Mouse (Mus musculus): ENCODE data around the gene Baz2b.

The Baz2b gene

DNA sequence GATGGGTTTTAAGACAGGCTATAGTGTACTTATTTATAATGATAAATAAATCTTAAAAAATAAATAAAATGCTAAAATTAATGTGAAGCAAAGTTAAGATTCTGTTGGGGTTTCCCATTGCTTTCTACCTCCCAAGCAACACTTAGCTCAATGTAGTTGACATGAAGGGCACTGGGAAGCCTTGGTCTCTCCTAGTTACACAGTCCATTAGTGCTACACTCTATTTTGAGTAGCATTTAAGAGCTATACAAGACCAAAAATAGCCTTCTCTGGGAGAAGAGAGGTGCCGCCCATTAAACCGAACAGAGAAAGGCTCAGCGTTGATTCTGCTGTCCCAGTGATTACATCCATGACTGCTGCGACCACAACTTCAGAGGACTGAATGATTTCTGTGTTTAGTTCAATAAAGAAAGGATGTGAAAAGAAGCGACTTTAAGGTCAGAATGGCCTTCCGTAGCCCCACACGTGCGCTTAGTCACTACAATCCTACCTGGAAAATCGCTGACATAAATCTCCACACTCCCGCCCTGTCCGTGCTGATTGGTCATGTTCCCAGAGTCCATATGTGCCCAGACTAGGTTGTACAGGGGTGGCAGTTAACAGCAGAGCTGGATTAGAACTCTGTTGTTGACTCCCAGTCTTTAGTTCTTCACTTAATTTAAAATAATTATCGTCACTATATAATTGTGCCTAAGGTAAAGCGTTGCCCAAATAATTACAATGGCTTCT is 257.2 kb downstream of the Baz2b start:
- no peak for DNase-seq (ENCODE audit: low spot score)

DNA sequence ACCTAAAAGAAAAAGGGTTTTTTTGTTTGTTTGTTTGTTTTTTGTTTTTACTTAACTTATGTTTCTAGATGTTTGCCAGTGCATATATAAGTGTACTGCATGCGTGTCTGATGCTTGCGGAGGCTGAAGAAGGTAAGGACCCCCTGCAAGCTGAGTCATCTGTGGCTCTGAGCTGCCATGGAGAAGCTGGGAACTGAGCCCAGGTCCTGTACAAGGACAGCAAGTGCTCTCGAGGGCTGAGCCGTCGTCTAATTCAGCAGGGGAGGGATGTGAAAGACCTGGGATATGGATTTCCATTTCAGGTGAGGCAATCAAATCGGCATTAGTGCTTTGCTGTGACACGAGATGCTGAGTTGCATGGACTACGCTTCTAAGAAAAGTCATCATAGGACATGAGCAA is 257.9 kb downstream of the Baz2b start:
- DNase-seq (ENCODE audit: low spot score) = no peak

DNA sequence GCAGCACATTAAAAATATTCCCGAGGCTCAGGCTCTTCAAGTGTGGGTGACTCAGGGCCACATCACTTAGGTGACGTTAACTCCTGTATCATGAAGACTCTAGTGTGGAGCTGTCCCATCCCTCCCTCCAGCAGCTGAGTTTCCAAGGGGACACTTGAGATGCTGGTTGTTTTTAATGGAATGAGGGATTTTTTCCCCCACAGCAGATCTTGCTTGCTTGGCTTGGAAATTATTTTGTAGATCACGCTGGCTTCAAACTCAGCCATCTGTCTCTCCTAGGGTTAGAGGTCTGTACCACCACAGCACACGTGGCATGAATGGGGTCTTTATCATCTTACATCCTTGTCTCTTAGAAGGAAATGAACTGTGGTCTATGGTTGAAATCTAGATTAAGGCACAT is 258.5 kb downstream of the Baz2b start:
- no peak for DNase-seq (ENCODE audit: low spot score)

DNA sequence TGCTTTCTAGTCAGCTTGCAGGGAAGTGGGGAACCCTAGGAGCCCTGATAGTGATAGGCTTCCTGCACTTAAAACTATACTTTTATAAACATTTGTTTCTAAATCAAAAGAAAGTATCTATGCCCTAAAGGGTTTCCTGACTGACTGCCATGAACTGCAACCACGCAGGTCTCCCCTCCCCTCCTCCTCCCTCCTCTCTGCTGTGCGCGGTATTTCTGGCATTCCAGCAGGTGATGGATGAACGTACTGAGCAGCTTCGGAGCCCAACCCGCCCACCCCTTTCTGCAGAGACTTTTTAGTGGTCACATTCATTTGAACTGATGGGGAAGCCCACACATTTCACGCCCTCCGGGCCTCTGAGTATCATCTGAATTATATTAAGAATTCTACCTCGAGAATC is 273.3 kb downstream of the Baz2b start:
- peak; percentile 61 for DNase-seq (ENCODE audit: low spot score)

DNA sequence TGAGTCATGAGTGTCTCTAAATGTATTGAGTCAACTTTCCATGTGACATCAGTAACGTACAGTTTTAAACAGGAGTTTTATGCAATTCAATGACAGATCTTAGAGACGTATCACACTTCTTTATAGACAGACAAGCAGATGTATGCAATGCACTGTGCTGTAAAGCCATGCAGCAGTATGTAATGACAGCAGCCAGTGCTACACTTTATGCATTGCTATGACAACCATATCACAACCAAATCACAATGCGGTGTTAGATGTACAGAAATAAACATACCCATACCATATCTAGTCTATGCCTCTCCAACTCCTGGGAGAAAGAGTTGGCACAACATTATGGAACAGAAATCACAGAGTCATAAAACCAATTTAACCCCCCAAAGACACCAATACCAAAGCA is 276.5 kb downstream of the Baz2b start:
- no peak for DNase-seq (ENCODE audit: low spot score)

DNA sequence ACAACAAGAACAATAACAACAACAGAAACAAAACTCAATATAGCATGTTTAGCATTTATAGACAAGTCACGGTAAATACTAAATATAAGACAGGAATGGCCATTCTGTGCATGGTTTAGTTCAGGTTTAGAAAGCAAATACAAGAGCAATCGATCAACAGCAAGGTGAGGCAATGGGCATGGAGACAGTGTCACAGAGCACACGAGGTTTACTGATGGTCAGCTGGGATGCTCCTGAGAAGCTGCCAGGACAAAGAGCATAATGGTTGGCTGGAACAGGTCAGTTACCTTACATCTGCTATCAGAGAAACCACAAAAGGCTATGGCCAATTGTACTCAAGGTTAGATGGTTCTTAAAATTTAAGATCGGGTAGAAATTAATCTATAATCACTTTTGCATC is 277.4 kb downstream of the Baz2b start:
- no peak for DNase-seq (ENCODE audit: low spot score)

DNA sequence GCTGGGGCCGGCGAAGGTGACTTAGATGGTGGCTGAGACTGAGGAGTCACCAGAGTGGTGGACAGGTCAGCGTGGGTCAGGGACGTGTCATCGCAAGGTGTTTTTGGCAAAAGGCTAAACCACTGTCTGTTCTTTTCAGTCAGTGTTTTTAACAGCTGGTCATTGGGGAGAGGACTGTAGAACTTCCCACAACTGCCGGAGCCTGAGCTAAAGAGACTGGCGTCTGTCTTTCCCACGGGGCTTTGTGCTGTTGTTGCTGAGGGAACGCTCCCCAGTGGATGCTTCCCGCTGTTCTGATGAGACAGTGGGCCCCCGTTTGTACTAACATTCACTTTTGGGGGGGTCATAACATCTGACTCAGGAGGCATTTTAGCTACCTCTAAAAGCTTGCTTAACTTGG is 296.0 kb downstream of the Baz2b start:
- no peak for DNase-seq (ENCODE audit: low spot score)

DNA sequence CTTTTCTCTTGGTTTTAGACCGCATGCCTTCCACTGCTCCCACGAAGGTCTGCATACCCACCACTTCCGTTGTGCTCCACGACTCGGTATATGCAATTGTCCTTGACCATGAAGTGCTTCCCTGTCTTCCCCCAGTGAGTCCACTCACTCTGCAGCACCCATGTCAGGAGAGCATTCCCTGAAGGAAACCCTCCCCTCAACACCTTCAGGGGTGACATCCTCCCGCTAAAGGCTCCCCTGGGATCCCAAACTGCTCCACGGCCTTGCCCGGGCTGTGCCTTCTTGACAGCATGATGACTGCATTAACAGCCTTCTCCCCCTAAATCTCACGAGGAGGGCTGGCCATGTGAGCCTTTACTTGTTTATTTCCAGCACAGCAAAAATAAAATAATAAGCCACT is 301.6 kb downstream of the Baz2b start:
- DNase-seq (ENCODE audit: low spot score) = no peak

DNA sequence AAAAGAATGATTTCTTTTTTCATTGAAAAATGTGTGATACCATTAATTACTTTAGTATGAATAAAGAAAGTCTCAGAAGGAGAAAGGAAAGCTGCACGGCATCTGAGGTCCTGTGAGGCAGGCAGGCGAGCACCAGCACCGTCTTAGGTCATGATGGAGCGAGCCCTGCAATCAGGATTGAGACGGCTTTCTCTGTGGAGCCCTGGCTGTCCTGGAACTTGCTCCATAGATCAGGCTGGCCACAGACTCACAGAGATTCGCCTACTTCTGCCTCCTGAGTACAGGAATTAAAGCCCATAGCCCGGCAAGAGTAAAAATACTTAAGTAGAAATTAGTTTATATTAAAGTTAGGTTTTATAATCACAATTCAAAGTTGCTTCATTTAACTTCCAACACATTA is 305.6 kb downstream of the Baz2b start:
- DNase-seq (ENCODE audit: low spot score) = no peak

DNA sequence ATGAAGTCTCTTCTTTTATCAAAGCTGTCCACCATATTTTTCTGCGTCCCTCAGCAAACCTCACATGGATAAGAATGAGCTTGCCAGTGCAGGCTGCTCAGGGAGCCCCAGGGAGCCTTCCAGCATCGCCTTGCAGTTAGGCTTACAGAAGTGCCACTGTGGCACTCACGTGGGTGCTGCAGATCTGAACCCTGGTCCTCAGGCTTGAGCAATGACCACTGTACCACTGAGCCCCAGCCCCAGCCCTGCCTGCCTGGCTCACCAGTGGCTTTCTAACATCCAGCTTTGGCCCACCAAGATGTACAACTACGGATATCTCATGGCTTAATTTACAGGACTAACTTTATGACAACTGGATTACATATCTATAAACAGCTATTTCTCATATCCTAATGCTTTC is 311.0 kb downstream of the Baz2b start:
- no peak for DNase-seq (ENCODE audit: low spot score)

DNA sequence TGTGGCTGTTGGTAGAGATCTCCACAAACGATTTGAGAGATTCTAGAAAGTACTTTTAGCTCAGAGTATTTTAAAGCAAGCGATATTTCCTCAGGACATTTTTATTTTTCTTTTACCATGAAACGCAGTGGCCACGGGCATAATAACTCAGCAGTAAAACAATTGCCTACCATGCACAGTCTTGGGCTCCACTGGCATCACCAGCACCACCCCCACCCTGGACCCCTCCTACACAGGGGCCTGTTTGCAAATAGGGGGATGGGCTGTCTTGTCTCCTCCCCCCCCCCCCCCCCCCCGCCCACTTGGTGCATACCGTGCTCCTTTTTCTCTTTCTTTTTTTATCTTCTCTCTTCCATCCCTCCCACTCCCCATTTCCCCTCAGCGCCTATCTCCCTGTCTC is 311.5 kb downstream of the Baz2b start:
- DNase-seq (ENCODE audit: low spot score) = no peak

DNA sequence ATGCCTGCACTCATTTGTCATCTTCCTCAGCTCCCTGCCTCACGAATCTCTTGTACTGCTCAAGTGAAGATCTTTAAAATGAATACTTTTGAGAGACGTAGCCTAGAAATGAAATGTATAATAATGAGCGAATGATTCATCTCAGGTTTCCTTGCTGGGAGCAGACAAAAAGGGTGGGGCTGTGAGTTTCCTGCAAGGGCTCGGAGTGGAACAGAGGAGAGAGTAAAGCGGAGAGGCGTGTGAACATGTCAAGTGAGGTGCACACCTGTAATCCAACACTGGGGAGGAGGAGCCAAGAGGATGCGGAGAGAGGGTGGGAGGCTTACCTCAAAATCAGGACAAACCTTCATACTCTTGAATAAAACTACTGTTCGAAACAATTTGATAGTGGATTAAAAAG is 312.8 kb downstream of the Baz2b start:
- DNase-seq (ENCODE audit: low spot score) = no peak

DNA sequence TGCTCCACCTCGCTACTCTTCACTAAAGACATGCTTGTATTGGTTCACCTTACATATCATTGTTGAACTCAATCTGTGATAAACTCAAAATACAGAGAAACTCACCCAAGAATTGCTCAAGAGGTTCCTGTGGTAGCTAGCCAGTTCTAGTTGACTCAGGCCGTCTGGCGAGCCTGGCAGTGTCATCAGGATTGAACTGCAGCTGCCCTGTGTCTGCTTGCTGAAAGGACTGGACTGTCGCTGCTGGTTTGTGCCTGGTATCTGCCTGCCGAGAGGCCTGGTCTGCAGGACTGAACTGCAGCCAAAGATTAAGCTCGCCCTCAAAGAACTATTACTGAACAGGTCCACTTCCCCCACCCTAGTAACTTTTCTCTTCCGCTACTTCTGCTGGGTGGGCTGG is 313.2 kb downstream of the Baz2b start:
- no peak for DNase-seq (ENCODE audit: low spot score)

DNA sequence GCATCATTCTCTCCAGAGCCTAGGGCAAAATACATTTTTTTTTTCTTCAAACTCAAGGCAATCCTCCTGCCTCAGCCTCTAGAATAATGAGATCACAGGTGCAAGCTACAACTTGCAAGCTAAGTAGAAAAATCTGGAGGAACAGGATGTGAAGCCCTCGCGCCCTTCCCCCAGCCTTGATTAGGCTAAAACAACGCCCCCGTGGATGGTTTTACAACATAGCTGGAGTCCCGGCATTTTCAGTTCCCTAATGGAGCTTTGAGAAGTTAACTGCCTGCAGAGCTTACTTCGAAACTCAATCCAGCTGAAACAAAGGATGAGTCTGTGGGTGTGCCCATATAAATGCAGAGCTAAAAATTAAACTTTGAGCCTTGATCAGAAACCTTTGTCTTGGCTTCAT is 319.9 kb downstream of the Baz2b start:
- no peak for DNase-seq (ENCODE audit: low spot score)

DNA sequence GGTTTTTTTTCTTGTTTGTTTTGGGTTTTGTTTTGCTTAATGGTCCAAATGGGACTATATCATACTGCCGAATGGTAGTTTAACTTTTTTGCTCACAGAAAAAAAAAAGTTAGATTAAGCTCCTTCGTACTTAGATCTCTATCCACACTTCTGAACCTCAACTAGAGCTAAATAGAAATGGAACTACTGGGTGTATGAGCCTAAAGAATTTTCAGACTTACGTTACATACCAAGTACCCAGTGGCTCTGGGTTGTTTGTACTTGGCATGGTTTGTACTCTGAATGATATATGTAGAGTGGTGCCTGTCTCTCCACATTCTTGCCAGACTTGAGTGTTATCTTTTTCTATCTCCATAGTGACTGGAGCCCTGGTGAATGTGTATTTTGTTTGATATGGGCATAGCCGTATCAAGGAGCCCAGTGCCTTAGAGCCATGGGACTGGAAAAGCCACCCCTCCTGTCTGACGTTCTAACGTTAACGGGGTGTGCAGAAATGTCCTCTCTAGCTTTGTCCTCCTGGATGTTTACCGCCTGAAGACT is 326.8 kb downstream of the Baz2b start:
- no peak for DNase-seq (ENCODE audit: low spot score)

DNA sequence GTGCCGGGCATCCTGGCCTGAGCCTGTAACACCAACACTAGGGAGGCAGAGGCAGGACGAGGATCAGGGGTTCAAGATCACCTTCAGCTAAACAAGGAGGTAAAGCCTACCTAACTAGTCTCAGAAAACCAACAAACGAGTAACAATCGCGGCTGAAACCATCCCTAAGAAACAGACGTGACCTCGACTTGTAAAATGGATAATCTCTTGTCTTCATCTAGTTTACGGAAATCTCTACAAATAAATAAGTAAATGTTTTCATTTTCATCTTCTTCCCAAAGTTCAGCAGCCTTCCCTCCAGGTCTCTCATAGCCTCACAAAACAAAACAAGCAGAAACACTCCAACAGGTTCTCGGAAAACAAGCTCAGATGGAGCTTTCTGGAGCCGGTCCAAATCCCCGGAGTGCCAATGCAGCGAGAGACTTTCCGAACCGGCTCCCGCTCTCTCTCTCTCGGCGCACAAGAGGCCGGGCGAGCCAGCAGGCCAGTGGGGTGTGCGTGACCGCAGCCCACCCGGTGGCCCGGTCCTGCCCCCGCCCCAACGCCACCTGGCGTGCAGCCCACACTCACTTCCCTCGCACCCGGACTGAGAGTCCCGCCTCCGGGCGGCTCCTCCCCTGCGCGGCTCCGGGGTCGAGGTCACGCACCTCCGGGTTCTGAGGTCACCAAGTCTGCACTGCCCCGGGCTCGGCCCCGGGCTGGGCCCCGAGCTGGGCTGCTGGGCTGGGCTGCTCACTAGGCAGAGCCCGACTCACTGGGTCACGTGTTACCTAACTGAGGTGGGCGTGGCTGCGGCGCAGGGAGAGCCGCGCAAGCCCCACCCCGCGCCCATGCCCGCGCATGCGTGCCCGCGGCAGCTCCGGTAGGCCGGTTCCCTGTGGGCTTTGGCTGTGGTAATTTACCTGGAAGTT is 327.6 kb downstream of the Baz2b start, which contains the start of gene Wdsub1:
TSS of gene Wdsub1 (minus strand) at position 761 of the 911 bp plus-strand sequence.
- peak; percentile 96 for DNase-seq (ENCODE audit: low spot score)

DNA sequence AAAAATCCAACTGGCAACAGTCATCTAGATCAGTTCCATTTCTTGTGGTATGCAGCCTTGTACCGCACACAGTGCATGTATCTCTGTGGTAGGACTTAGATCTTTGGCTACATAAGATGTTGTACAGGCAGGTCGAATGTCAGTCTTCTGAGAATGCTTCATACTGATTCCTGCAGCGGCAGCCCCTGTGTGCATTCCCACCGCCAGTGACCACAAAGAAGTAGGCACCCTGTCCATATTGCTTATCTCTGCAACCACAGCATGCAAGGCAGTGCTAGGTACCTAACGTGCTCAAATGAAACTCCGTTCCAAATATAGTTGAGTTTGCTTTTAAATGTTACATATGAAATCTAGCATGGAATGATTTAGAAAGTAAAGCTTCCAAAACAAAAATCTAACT is 328.2 kb downstream of the Baz2b start:
- no peak for DNase-seq (ENCODE audit: low spot score)

DNA sequence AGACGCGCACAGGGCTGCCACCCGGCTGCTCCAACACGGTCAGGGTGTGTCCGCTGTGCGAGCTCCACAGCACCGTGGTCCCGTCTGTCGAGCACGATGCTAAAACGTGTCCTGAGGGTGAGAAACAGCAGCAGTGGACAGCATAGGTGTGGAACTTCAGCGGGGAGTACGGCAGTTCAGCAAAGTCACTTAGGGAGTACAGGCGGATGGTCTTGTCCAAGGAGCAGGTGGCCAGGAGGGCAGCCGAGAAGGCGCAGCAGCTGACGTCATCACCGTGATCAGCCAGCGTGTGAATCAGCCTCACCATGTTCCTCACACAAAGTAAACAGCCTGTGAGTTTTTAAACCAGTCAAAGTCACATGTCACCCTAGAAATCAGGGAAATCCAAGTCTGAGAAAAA is 331.4 kb downstream of the Baz2b start:
- DNase-seq (ENCODE audit: low spot score) = no peak

DNA sequence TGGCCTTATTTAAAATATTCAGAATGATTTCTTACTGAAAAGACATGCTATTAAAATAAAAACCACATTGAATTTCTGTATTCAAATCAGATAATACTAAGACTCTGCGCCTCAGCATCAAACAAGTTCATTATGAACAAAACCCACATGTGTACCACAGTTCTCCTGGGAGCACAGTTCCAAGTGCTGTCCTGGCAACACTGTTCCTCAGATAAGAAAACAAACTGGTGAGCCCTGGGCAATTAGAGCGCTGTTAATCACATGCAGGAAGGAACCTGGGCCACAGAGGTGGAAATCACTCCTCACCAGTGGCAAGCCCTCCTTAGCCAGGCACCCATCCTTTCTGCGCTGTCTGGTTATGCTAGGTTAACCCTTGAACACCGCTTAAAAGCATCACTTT is 332.3 kb downstream of the Baz2b start:
- no peak for DNase-seq (ENCODE audit: low spot score)

DNA sequence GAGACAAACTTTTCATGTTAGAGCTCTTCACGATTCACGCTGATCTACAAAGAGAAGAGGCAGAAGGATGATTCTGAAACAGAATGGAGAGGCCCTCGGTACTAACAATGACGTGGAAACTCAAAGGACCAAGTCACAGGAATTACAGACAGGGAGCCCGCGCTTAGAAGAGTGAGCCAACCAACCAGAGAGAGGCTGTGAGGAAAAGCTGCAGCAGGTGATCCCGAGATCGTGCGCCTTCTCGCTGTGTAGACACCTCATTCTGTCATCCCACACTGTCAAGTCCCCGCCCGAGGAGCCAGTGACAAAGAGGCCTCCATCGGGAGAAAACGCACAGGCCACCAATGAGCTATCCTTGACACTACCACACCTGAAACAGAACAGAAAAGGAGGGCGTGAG is 333.2 kb downstream of the Baz2b start:
- no peak for DNase-seq (ENCODE audit: low spot score)

DNA sequence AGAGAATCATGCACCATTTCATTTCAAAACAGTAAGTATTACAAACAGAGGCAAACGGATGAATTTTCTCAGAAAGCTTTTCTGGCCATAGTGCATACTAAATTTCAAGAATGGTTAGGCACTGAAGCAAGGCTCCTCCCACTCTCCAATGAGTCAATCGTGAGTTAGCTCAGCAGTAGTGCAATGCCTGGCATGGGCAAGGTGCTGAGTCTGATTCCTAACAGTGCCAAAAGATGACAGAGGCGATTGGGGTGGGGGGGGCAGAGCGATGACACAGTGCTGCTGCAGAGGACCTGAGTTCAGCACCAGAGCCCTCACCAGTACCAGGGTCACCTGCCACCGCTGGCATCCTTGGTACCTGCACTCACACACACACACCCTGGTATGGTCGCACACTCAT is 339.1 kb downstream of the Baz2b start:
- no peak for DNase-seq (ENCODE audit: low spot score)

DNA sequence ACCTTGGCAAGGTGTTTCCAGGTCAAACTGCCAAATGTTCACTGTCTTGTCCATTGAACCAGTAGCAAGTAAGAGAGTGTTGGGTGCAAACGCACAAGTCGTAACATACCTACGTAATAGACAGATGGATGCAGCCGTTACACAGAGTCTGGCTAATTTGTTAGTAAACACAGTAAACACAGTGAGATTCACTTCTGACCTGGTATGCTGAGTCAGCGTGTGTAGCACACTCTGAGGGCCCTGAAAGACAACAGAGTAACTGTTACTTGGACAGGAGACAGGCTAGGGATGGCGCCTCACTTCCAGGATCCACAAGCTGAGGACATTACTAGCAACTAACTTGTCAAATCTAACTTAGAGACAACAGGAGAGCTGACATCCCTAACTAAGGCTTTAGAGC is 347.0 kb downstream of the Baz2b start:
- no peak for DNase-seq (ENCODE audit: low spot score)

DNA sequence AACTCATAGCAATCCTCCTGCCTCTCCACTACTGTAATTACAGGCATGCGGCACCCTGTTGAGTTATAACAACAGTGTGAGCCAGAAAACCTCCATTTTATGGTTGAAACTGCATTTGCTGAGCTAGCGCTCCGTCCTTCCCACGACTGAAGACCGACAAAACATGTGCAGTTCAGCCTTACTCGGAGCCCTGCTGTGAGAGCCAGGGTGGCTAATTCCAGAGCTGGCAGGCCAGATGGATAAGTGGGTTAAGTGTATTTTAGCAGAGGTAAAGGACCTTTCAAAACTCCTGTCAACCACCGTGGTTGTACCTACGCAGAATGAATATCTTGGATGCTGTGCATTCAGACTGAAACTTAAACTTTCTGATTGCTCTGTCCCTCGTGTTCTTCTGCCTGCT is 355.3 kb downstream of the Baz2b start:
- no peak for DNase-seq (ENCODE audit: low spot score)
